13 mouse cellular contexts compared by ENCODE assay signal in the genomic region with DNA sequence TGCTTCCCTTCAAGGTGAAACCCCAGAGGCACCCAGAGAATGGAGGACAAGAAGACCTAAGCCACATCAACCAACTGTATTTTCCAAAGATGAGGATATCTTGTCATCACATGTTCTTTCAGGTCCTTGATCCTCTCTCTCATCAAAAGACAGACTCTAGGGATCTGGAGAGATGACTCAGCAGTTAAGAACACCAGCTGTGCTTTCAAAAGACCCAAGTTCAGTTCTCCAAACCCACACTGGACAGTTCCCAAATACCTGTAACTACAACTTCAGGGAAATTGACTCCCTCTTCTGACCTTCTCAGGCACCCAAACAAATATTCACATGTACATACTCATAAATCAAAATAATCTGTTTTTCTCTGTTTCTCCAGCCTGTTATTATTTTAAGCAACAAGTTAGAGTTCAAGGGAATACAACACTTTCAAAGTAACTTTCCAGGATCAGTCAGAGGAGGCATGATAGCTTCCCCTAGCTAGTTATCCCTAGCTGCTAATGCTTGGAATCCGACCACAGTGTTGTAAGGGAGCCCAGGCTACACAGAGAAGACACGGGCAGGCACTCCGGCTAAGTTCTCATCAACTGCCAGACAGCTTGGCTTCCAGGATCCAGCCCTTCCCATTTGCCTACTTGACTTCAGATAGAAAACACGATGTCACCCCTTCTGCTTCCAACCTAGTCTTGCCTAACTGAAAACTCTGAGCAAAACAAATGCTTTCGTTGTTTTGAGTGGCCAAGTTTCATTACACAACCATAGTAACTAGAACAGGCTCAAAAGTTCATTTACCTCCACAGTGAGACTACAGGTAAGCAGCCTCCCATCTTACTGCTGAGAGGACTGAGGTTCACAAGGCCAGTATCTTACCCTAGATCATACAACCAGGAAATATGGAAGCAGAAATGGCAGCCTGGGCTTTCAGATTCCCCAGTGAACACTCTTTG. TPM values are rescaled to one million over a fixed set of nuclear protein-coding genes. Genes with fewer than 3 reads are reported as not detected.
A peak's percentile ranks its signal among the peaks of the same experiment; 100 is the strongest.
DNase-seq lines count a peak whose midpoint lies in the region; ATAC-seq and TF ChIP-seq lines count a peak whose summit lies in the region.
"Had no signal": no experiment of that assay in that cellular context is flagged by ENCODE, and none has a peak within 500 bp of the region (broad histone marks: within the 10 kb centered on the region; RNA-seq: fewer than 3 reads in every experiment).

No protein-coding gene starts in this region.

- H3K36me3 ChIP-seq in limb, embryonic 15.5 days = no peaks in the 10 kb centered on the region
- no peaks in the 10 kb centered on the region for H3K36me3 ChIP-seq in limb, embryonic 10.5 days
- no peaks in the 10 kb centered on the region for H3K36me3 ChIP-seq in ES-E14 (ENCODE audit: control insufficient read depth, insufficient read depth, low read length, poor library complexity, severe bottlenecking)
- H3K36me3 ChIP-seq: embryonic facial prominence, embryonic 12.5 days; forebrain, embryonic 10.5 days; midbrain, embryonic 10.5 days had no signal

- peaks cover 5% of the 10 kb centered on the region; the same call in 1 of the 2 replicates for H3K4me1 ChIP-seq in limb, embryonic 15.5 days
- no peaks in the 10 kb centered on the region for H3K4me1 ChIP-seq in limb, embryonic 10.5 days
- H3K4me1 ChIP-seq in ES-E14 (ENCODE audit: control insufficient read depth in 2 of 2, insufficient read depth in 2 of 2, low read length in 2 of 2, poor library complexity in 1 of 2) = no peaks in the 10 kb centered on the region; a peak in 1 of 4 replicates
- H3K4me1 ChIP-seq: embryonic facial prominence, embryonic 12.5 days; forebrain, embryonic 10.5 days; midbrain, embryonic 10.5 days had no signal

- peak; percentile 39 for DNase-seq in adrenal gland, postnatal 14 days
- no peak for DNase-seq in adrenal gland, adult 8-10 months
- no peak for DNase-seq in limb, embryonic 10.5 days (ENCODE audit: low spot score)
- DNase-seq in ES-E14 (ENCODE audit: low read depth, low spot score) = no peak
- DNase-seq in gastrocnemius, postnatal 25 days = peak; percentile 79
- no peak for DNase-seq in left cerebral cortex, postnatal 4 days
- DNase-seq in embryo, embryonic 9.5 days (ENCODE audit: extremely low spot score) = no peak
- DNase-seq: thymus, adult 18-20 months had no signal

- no peak overlapping the region for H3K4me2 ChIP-seq in limb, embryonic 15.5 days
- H3K4me2 ChIP-seq: embryonic facial prominence, embryonic 12.5 days had no signal

- H3K27ac ChIP-seq in limb, embryonic 15.5 days = 0 out of 2 replicates have a peak overlapping the region, but pooled peaks have one; percentile 3
- H3K27ac ChIP-seq in limb, embryonic 10.5 days = no peak overlapping the region
- no peak overlapping the region for H3K27ac ChIP-seq in ES-E14 (ENCODE audit: insufficient read depth, low read depth, low read length, poor library complexity, severe bottlenecking)
- H3K27ac ChIP-seq: embryonic facial prominence, embryonic 12.5 days; forebrain, embryonic 10.5 days; midbrain, embryonic 10.5 days had no signal

- intact Hi-C loops in left cerebral cortex, postnatal 4 days (cut with DNase I) = no loop called here

- H3K4me3 ChIP-seq in limb, embryonic 15.5 days = no peak overlapping the region
- no peak overlapping the region for H3K4me3 ChIP-seq in limb, embryonic 10.5 days
- no peak overlapping the region for H3K4me3 ChIP-seq in ES-E14 (ENCODE audit: insufficient read depth in 1 of 2, low read depth in 1 of 2, low read length in 2 of 2, poor library complexity in 1 of 2, severe bottlenecking in 1 of 2)
- H3K4me3 ChIP-seq: embryonic facial prominence, embryonic 12.5 days; forebrain, embryonic 10.5 days; midbrain, embryonic 10.5 days had no signal

- in situ Hi-C loops in ES-E14 (cut with MboI; ENCODE audit: low sequenced_read_pairs in 2 of 2, unreplicated experiment in 2 of 2) = no loop called here

- 67% methylated on average over 5 of the region's 5 CpGs for WGBS in limb, embryonic 15.5 days
- WGBS in limb, embryonic 10.5 days = 85% methylated on average over 5 of the region's 5 CpGs

- H3K9ac ChIP-seq in limb, embryonic 15.5 days = no peak overlapping the region
- H3K9ac ChIP-seq in ES-E14 (ENCODE audit: insufficient read depth, low read depth, low read length, poor library complexity, severe bottlenecking) = no peak overlapping the region
- H3K9ac ChIP-seq: embryonic facial prominence, embryonic 12.5 days had no signal

- no peaks in the 10 kb centered on the region for H3K27me3 ChIP-seq in limb, embryonic 15.5 days
- no peaks in the 10 kb centered on the region for H3K27me3 ChIP-seq in limb, embryonic 10.5 days (ENCODE audit: low read depth, poor library complexity, severe bottlenecking)
- H3K27me3 ChIP-seq: embryonic facial prominence, embryonic 12.5 days had no signal

- ATAC-seq in limb, embryonic 15.5 days (ENCODE audit: insufficient number of reproducible peaks, low FRiP score, low TSS enrichment, low read depth) = no peak

- no peaks in the 10 kb centered on the region for H3K9me3 ChIP-seq in limb, embryonic 15.5 days
- H3K9me3 ChIP-seq in limb, embryonic 10.5 days (replicated peaks) = no peaks in the 10 kb centered on the region
- H3K9me3 ChIP-seq in ES-E14 (ENCODE audit: control insufficient read depth, insufficient read depth, low read depth, low read length) = no peaks in the 10 kb centered on the region
- H3K9me3 ChIP-seq: embryonic facial prominence, embryonic 12.5 days; forebrain, embryonic 10.5 days; midbrain, embryonic 10.5 days had no signal

TF ChIP-seq in ES-E14, 5 proteins besides CTCF, POLR2A, EP300 and RAD21:
- TF ChIP-seq MAFK (IDR thresholded peaks at IDR 0.05; ENCODE audit: insufficient read depth, low read depth, low read length) (peak; percentile 77), ZC3H11A (IDR thresholded peaks at IDR 0.05; ENCODE audit: borderline replicate concordance, low read depth, low read length) (no peak)
TF ChIP-seq in ES-E14: peak in this region for 1.

RNA-seq across cellular contexts. Expression of a gene that starts 28.4 kb away (rescaled TPM):
- total RNA-seq in adrenal gland, postnatal 14 days (2021) = 0.15 and 0.49 TPM in 2 replicates
- under 1 TPM in 3 of 4 experiments, not detected in 1; 0.12 to 0.25 (median 0.19) TPM for total RNA-seq in adrenal gland, adult 8-10 months (2022)
- polyA plus RNA-seq in limb, embryonic 15.5 days (2015; fragmentation: Nextera tagmentation; extraction: Ambion mirVana) = 0.88 and 0.97 TPM in 2 replicates
- polyA plus RNA-seq in limb, embryonic 10.5 days (2016; fragmentation: Nextera tagmentation; extraction: Ambion mirVana) = 0.15 TPM in 1 of 2 replicates, not detected in the other
- total RNA-seq in ES-E14 (2012; rRNA removed) = 0.32 and 1.9 TPM in 2 replicates
- under 1 TPM; 0.11 to 0.26 TPM for total RNA-seq in gastrocnemius, postnatal 25 days (2021)
- total RNA-seq in left cerebral cortex, postnatal 4 days (2021) = under 1 TPM; 0.18 to 0.26 TPM
- polyA plus RNA-seq: embryonic facial prominence, embryonic 12.5 days; hindbrain, embryonic 16.5 days; midbrain, embryonic 10.5 days had no signal

RNA-seq across cellular contexts. Expression of a gene that starts 32.2 kb away (rescaled TPM):
- total RNA-seq in adrenal gland, postnatal 14 days (2021) = 6.9 and 13.1 TPM in 2 replicates
- total RNA-seq in adrenal gland, adult 8-10 months (2022) = 1 to 10 TPM; 2.5 to 5.0 (median 4.0) TPM
- polyA plus RNA-seq in limb, embryonic 15.5 days (2015; fragmentation: Nextera tagmentation; extraction: Ambion mirVana) = 10.6 TPM in 2 replicates
- 2.8 and 3.0 TPM in 2 replicates for polyA plus RNA-seq in limb, embryonic 10.5 days (2016; fragmentation: Nextera tagmentation; extraction: Ambion mirVana)
- total RNA-seq in ES-E14 (2012; rRNA removed) = 2.4 and 3.3 TPM in 2 replicates
- 10 to 100 TPM; 12.4 to 16.9 TPM for total RNA-seq in gastrocnemius, postnatal 25 days (2021)
- total RNA-seq in left cerebral cortex, postnatal 4 days (2021) = 10 to 100 TPM; 36.5 to 37.0 TPM

Comparison
In these comparisons a context has a peak if more than half of its experiments do, and no peak if none do; other contexts are left out.
1. DNase-seq: peak in adrenal gland, postnatal 14 days (single experiment) and gastrocnemius, postnatal 25 days (single experiment); none in adrenal gland, adult 8-10 months (single experiment), limb, embryonic 10.5 days (single experiment), ES-E14 (single experiment), left cerebral cortex, postnatal 4 days (single experiment) and embryo, embryonic 9.5 days (single experiment).